Mouse (Mus musculus) neural tube, embryonic 15.5 days (tissue): ENCODE data around the gene Pilra. TPM values are rescaled to one million over a fixed set of nuclear protein-coding genes. Genes with fewer than 3 reads are reported as not detected.

Experiments used
- ATAC-seq: fragments of 200-750 bp; cut with Nextera tagmentation; 2 replicates; pipeline ENCODE4 v1.8.0; 2017; ENCODE audit warnings: mild to moderate bottlenecking, moderate TSS enrichment, moderate library complexity; ENCODE audit not compliant: low FRiP score
- H3K27ac ChIP-seq: fragments of 300-500 bp; sonication (generic); replicated peaks from 2 replicates; pipeline ENCODE4 v1.5.1; 2015; ENCODE audit warnings: mild to moderate bottlenecking, inconsistent platforms
- H3K27me3 ChIP-seq: fragments of 300-500 bp; sonication (generic); replicated peaks from 2 replicates; pipeline ENCODE4 v1.6.1; 2015; ENCODE audit warnings: inconsistent platforms
- H3K36me3 ChIP-seq: fragments of 300-500 bp; sonication (generic); 2 replicates; pipeline ENCODE4 v1.6.1; 2015; ENCODE audit warnings: inconsistent platforms
- H3K4me1 ChIP-seq: fragments of 300-500 bp; sonication (generic); 2 replicates; pipeline ENCODE4 v1.6.1; 2015; ENCODE audit warnings: inconsistent platforms
- H3K4me2 ChIP-seq: fragments of 300-500 bp; sonication (generic); 2 replicates; pipeline ENCODE4 v1.6.1; 2015; ENCODE audit warnings: inconsistent platforms, mild to moderate bottlenecking, moderate library complexity
- H3K4me3 ChIP-seq: fragments of 300-500 bp; sonication (generic); replicated peaks from 2 replicates; pipeline ENCODE4 v1.5.1; 2015; ENCODE audit warnings: mild to moderate bottlenecking, inconsistent platforms
- H3K9ac ChIP-seq: fragments of 300-500 bp; sonication (generic); replicated peaks from 2 replicates; pipeline ENCODE4 v1.6.1; 2015; ENCODE audit warnings: mild to moderate bottlenecking, inconsistent platforms
- H3K9me3 ChIP-seq: fragments of 300-500 bp; sonication (generic); replicated peaks from 2 replicates; pipeline ENCODE4 v1.6.1; 2016; ENCODE audit warnings: inconsistent platforms
- WGBS: fragments of 180-500 bp; shearing (Covaris S2); methylation state at CpG from one replicate; pipeline ENCODE4 v1.1.7; 2015; ENCODE audit warnings: mixed read lengths; 5-methylcytosine and 5-hydroxymethylcytosine counted together
- polyA plus RNA-seq: library from polyadenylated mRNA; unstranded; fragments of >200 nt; fragmentation: Nextera tagmentation; extraction: Ambion mirVana; gene quantifications from 2 replicates; pipeline ENCODE4 v1.2.1, GENCODE M21; 2015

The Pilra gene
- polyA plus RNA-seq, 1 experiment from 2014 or later: 0.31 TPM

- Histone ChIP-seq H3K9me3 (no peaks in the 10 kb centered on the region), H3K36me3 (peaks cover 34% of the 10 kb centered on the region), H3K27ac (peak overlapping the region; percentile 99), H3K9ac (peak overlapping the region; percentile 79), H3K4me2 (peak overlapping the region; percentile 92), H3K4me1 (peaks cover 53% of the 10 kb centered on the region), H3K27me3 (no peaks in the 10 kb centered on the region), H3K4me3 (peak overlapping the region; percentile 69)
- WGBS: 2% methylated on average over 61 of the region's 62 CpGs
- peak; percentile 12 for ATAC-seq
Observed at GRCm38 (mm10) chr5:137785164-137786031, 50.7 kb downstream of the Pilra start.

GRCm38 (mm10) chr5:137784546-137784945, 51.5 kb downstream of the Pilra start:
- ATAC-seq: no peak
- Histone ChIP-seq H3K9me3 (no peaks in the 10 kb centered on the region), H3K36me3 (peaks cover 38% of the 10 kb centered on the region), H3K27me3 (no peaks in the 10 kb centered on the region), H3K4me2 (peak overlapping the region; percentile 92), H3K9ac (peak overlapping the region; percentile 79), H3K4me1 (peaks cover 62% of the 10 kb centered on the region), H3K4me3 (peak overlapping the region; percentile 69), H3K27ac (no peak overlapping the region)
- 80% methylated on average over 14 of the region's 14 CpGs for WGBS

GRCm38 (mm10) chr5:137783901-137784540, 52.1 kb downstream of the Pilra start:
- H3K9me3 ChIP-seq: no peaks in the 10 kb centered on the region
- peak overlapping the region; percentile 58; the same call in 1 of the 2 replicates for H3K27ac ChIP-seq
- peak overlapping the region; percentile 69 for H3K4me3 ChIP-seq
- H3K4me1 ChIP-seq: peaks cover 66% of the 10 kb centered on the region
- 64% methylated on average over 9 of the region's 9 CpGs for WGBS
- H3K4me2 ChIP-seq: peak overlapping the region; percentile 92
- peaks cover 38% of the 10 kb centered on the region for H3K36me3 ChIP-seq
- no peak for ATAC-seq
- H3K27me3 ChIP-seq: no peaks in the 10 kb centered on the region
- H3K9ac ChIP-seq: peak overlapping the region; percentile 79

- H3K9me3 ChIP-seq: no peaks in the 10 kb centered on the region
- H3K4me1 ChIP-seq: peaks cover 66% of the 10 kb centered on the region
- H3K36me3 ChIP-seq: peaks cover 38% of the 10 kb centered on the region
- peak overlapping the region; percentile 69 for H3K4me3 ChIP-seq
- peak overlapping the region; percentile 79 for H3K9ac ChIP-seq
- H3K27me3 ChIP-seq: no peaks in the 10 kb centered on the region
- ATAC-seq: no peak
- H3K27ac ChIP-seq: peak overlapping the region; percentile 58; the same call in 1 of the 2 replicates
- 82% methylated on average over 13 of the region's 13 CpGs for WGBS
- peak overlapping the region; percentile 92 for H3K4me2 ChIP-seq
Observed at GRCm38 (mm10) chr5:137782776-137783522, 53.1 kb downstream of the Pilra start.

GRCm38 (mm10) chr5:137781661-137782060, 54.4 kb downstream of the Pilra start:
- H3K27me3 ChIP-seq: no peaks in the 10 kb centered on the region
- no peak overlapping the region for H3K4me3 ChIP-seq
- 93% methylated on average over 7 of the region's 7 CpGs for WGBS
- no peak overlapping the region; the same call in 1 of the 2 replicates for H3K9ac ChIP-seq
- H3K4me1 ChIP-seq: peaks cover 66% of the 10 kb centered on the region
- ATAC-seq: no peak
- H3K36me3 ChIP-seq: peaks cover 38% of the 10 kb centered on the region
- H3K9me3 ChIP-seq: no peaks in the 10 kb centered on the region
- H3K4me2 ChIP-seq: no peak overlapping the region; the same call in 1 of the 2 replicates
- H3K27ac ChIP-seq: no peak overlapping the region

GRCm38 (mm10) chr5:137779053-137779933, 56.8 kb downstream of the Pilra start:
- H3K9ac ChIP-seq: peak overlapping the region; percentile 99
- H3K4me1 ChIP-seq: peaks cover 55% of the 10 kb centered on the region
- no peaks in the 10 kb centered on the region for H3K27me3 ChIP-seq
- peaks cover 38% of the 10 kb centered on the region for H3K36me3 ChIP-seq
- H3K4me2 ChIP-seq: peak overlapping the region; percentile 97
- H3K27ac ChIP-seq: peak overlapping the region; percentile 93
- ATAC-seq: peak; percentile 29
- WGBS: under 1% methylated on average over 79 of the region's 83 CpGs
- H3K9me3 ChIP-seq: no peaks in the 10 kb centered on the region
- H3K4me3 ChIP-seq: peak overlapping the region; percentile 98

GRCm38 (mm10) chr5:137778635-137779034, 57.4 kb downstream of the Pilra start, which contains the start of gene Ppp1r35:
TSS of gene Ppp1r35 (plus strand) at chr5:137778849.
- Histone ChIP-seq H3K27ac (peak within 1 kb of the TSS; percentile 93), H3K27me3 (no peaks in the 10 kb centered on the region), H3K4me1 (peaks cover 49% of the 10 kb centered on the region), H3K9ac (peak within 1 kb of the TSS; percentile 99), H3K9me3 (no peaks in the 10 kb centered on the region), H3K36me3 (peaks cover 36% of the 10 kb centered on the region), H3K4me3 (peak within 1 kb of the TSS; percentile 98), H3K4me2 (peak within 1 kb of the TSS; percentile 97)
- WGBS: under 1% methylated on average over 31 of the region's 31 CpGs
- peak; percentile 96 for ATAC-seq

- Histone ChIP-seq H3K4me2 (no peak overlapping the region), H3K9ac (no peak overlapping the region), H3K27ac (no peak overlapping the region), H3K4me3 (no peak overlapping the region), H3K4me1 (peaks cover 36% of the 10 kb centered on the region), H3K27me3 (no peaks in the 10 kb centered on the region), H3K36me3 (peaks cover 24% of the 10 kb centered on the region), H3K9me3 (no peaks in the 10 kb centered on the region)
- 78% methylated on average over 7 of the region's 7 CpGs for WGBS
- ATAC-seq: no peak
Observed at GRCm38 (mm10) chr5:137777267-137777845, 58.7 kb downstream of the Pilra start.

GRCm38 (mm10) chr5:137776408-137776918, 59.6 kb downstream of the Pilra start:
- no peak for ATAC-seq
- peaks cover 27% of the 10 kb centered on the region for H3K4me1 ChIP-seq
- H3K4me2 ChIP-seq: no peak overlapping the region
- no peak overlapping the region for H3K4me3 ChIP-seq
- H3K27me3 ChIP-seq: no peaks in the 10 kb centered on the region
- H3K9ac ChIP-seq: no peak overlapping the region
- 47% methylated on average over 5 of the region's 5 CpGs for WGBS
- H3K36me3 ChIP-seq: peaks cover 15% of the 10 kb centered on the region
- H3K27ac ChIP-seq: no peak overlapping the region
- H3K9me3 ChIP-seq: no peaks in the 10 kb centered on the region

- 98% methylated on average over 2 of the region's 2 CpGs for WGBS
- H3K9me3 ChIP-seq: no peaks in the 10 kb centered on the region
Observed at GRCm38 (mm10) chr5:137775587-137776290, 60.3 kb downstream of the Pilra start.

More at GRCm38 (mm10) chr5:137775587-137776290, 60.3 kb downstream of the Pilra start:
- H3K36me3 ChIP-seq: peaks cover 7% of the 10 kb centered on the region; the same call in 1 of the 2 replicates
- no peak for ATAC-seq
- H3K27me3 ChIP-seq: no peaks in the 10 kb centered on the region
- no peak overlapping the region for H3K27ac ChIP-seq
- no peak overlapping the region for H3K9ac ChIP-seq
- peaks cover 23% of the 10 kb centered on the region for H3K4me1 ChIP-seq
- no peak overlapping the region for H3K4me2 ChIP-seq
- H3K4me3 ChIP-seq: no peak overlapping the region
